Mouse (Mus musculus) CH12.LX (cell line): Measurements from ENCODE around the gene AC170998.1. TPM values are rescaled to one million over a fixed set of nuclear protein-coding genes. Genes with fewer than 3 reads are reported as not detected.

Source experiments
- DNase-seq: peaks from one replicate; pipeline ENCODE4 v3.0.0-alpha.2; 2013; ENCODE audit errors: extremely low read depth
- H3K27ac ChIP-seq: 2 replicates; pipeline ENCODE4 v1.5.1; 2012; ENCODE audit warnings: low read depth, mild to moderate bottlenecking, control low read depth, moderate library complexity; ENCODE audit not compliant: insufficient read depth
- H3K27me3 ChIP-seq: replicated peaks from 2 replicates; pipeline ENCODE3; 2012; ENCODE audit warnings: inconsistent platforms
- H3K36me3 ChIP-seq, 2 experiments: replicated peaks in 1 of 2; 2 replicates each; pipeline versions ENCODE3 to v1.6.1; 2012; ENCODE audit warnings: inconsistent platforms in 1 of 2, low read length in 1 of 2, mild to moderate bottlenecking in 1 of 2, mixed read lengths in 1 of 2, moderate library complexity in 1 of 2; ENCODE audit not compliant: control insufficient read depth in 1 of 2, insufficient read depth in 1 of 2
- H3K4me1 ChIP-seq, 2 experiments: 2 replicates each; pipeline ENCODE4 v1.6.1; 2012; ENCODE audit warnings: inconsistent platforms in 1 of 2, moderate library complexity in 1 of 2; ENCODE audit not compliant: insufficient read depth in 2 of 2, control insufficient read depth in 1 of 2
- H3K4me2 ChIP-seq: 2 replicates; pipeline ENCODE4 v1.6.1; 2012; ENCODE audit warnings: low read depth, mild to moderate bottlenecking, control low read depth; ENCODE audit not compliant: poor library complexity, insufficient read depth, severe bottlenecking
- H3K4me3 ChIP-seq, 3 experiments: fragments of 150-350 bp in 1 of 3; sonication (generic) in 1 of 3; replicated peaks in 1 of 3; 2 replicates each; pipeline versions ENCODE3 to v1.5.1; 2011 to 2012; ENCODE audit warnings: low read depth in 2 of 3, low read length in 2 of 3, mild to moderate bottlenecking in 2 of 3, moderate library complexity in 2 of 3, control low read depth in 1 of 3, improper control_type of control experiment in 1 of 3, inconsistent platforms in 1 of 3, mixed read lengths in 1 of 3; ENCODE audit not compliant: poor library complexity in 1 of 3
- H3K79me2 ChIP-seq: replicated peaks from 2 replicates; pipeline ENCODE4 v1.6.1; 2012; ENCODE audit warnings: mild to moderate bottlenecking, moderate library complexity; ENCODE audit not compliant: control insufficient read depth, poor library complexity, insufficient read depth, severe bottlenecking; ENCODE audit errors: extremely low read depth
- H3K9ac ChIP-seq: 2 replicates; pipeline ENCODE4 v1.6.1; 2012; ENCODE audit warnings: low read depth, mild to moderate bottlenecking, control low read depth, moderate library complexity; ENCODE audit not compliant: insufficient read depth
- H3K9me3 ChIP-seq: replicated peaks from 2 replicates; pipeline ENCODE3; 2012; ENCODE audit warnings: low read length, inconsistent platforms, mixed read lengths
- BHLHE40 ChIP-seq: IDR thresholded peaks from 2 replicates; pipeline ENCODE4 v1.6.1; 2011; ENCODE audit warnings: mild to moderate bottlenecking, low read depth, low read length, improper control_type of control experiment
- CTCF ChIP-seq, 2 experiments: IDR thresholded peaks in 1 of 2; conservative IDR thresholded peaks in 1 of 2; 2 replicates each; pipeline ENCODE4 v1.5.1; 2011 to 2012; ENCODE audit warnings: low read depth in 2 of 2, low read length in 2 of 2, improper control_type of control experiment in 1 of 2, inconsistent platforms in 1 of 2, mild to moderate bottlenecking in 1 of 2, moderate library complexity in 1 of 2
- ELF1 ChIP-seq: IDR thresholded peaks from 2 replicates; pipeline ENCODE4 v1.6.1; 2014; ENCODE audit warnings: low read depth, mild to moderate bottlenecking, inconsistent platforms, low read length, improper control_type of control experiment
- GABPA ChIP-seq: IDR thresholded peaks from 2 replicates; pipeline ENCODE4 v1.6.1; 2012; ENCODE audit warnings: low read depth, low read length, improper control_type of control experiment, inconsistent platforms; ENCODE audit not compliant: insufficient replicate concordance
- HCFC1 ChIP-seq: IDR thresholded peaks from 2 replicates; pipeline ENCODE4 v1.6.1; 2012; ENCODE audit warnings: low read depth, mild to moderate bottlenecking, inconsistent platforms, low read length, improper control_type of control experiment
- IRF4 ChIP-seq: IDR thresholded peaks from 2 replicates; pipeline ENCODE4 v1.6.1; 2014; ENCODE audit warnings: low read depth, mild to moderate bottlenecking, inconsistent platforms, low read length, improper control_type of control experiment
- JUND ChIP-seq: conservative IDR thresholded peaks from 2 replicates; pipeline ENCODE4 v1.6.1; 2011; ENCODE audit warnings: low read depth, low read length, improper control_type of control experiment
- MAFK ChIP-seq: IDR thresholded peaks from 2 replicates; pipeline ENCODE4 v1.6.1; 2011; ENCODE audit warnings: low read length, improper control_type of control experiment; ENCODE audit not compliant: insufficient replicate concordance
- MAX ChIP-seq: IDR thresholded peaks from 2 replicates; pipeline ENCODE4 v1.6.1; 2011; ENCODE audit warnings: low read length, improper control_type of control experiment
- MYC ChIP-seq: IDR thresholded peaks from 2 replicates; pipeline ENCODE4 v1.6.1; 2011; ENCODE audit warnings: low read depth, mild to moderate bottlenecking, improper control_type of control experiment, low read length
- NELFE ChIP-seq: IDR thresholded peaks from 2 replicates; pipeline ENCODE4 v1.6.1; 2011; ENCODE audit warnings: low read depth, low read length, improper control_type of control experiment
- PAX5 ChIP-seq: IDR thresholded peaks from 2 replicates; pipeline ENCODE4 v1.6.1; 2012; ENCODE audit warnings: low read length, inconsistent platforms, mixed read lengths
- POLR2A ChIP-seq: IDR thresholded peaks from 2 replicates; pipeline ENCODE4 v1.6.1; 2011; ENCODE audit warnings: low read depth, mild to moderate bottlenecking, improper control_type of control experiment, low read length
- POLR2AphosphoS2 ChIP-seq: IDR thresholded peaks from 2 replicates; pipeline ENCODE4 v1.6.1; 2011; ENCODE audit warnings: low read depth, low read length, improper control_type of control experiment
- SIN3A ChIP-seq: IDR thresholded peaks from 2 replicates; pipeline ENCODE4 v1.6.1; 2012; ENCODE audit warnings: low read length, improper control_type of control experiment, inconsistent platforms
- SMC3 ChIP-seq: IDR thresholded peaks from 2 replicates; pipeline ENCODE4 v1.6.1; 2011; ENCODE audit warnings: low read depth, low read length, improper control_type of control experiment
- TCF12 ChIP-seq: IDR thresholded peaks from 2 replicates; pipeline ENCODE4 v1.6.1; 2014; ENCODE audit warnings: low read depth, mild to moderate bottlenecking, inconsistent platforms, low read length, improper control_type of control experiment
- UBTF ChIP-seq: IDR thresholded peaks from 2 replicates; pipeline ENCODE4 v1.6.1; 2012; ENCODE audit warnings: low read depth, mild to moderate bottlenecking, inconsistent platforms, low read length, improper control_type of control experiment, moderate library complexity
- USF1 ChIP-seq: IDR thresholded peaks from 2 replicates; pipeline ENCODE4 v1.6.1; 2014; ENCODE audit warnings: low read depth, mild to moderate bottlenecking, inconsistent platforms, low read length, improper control_type of control experiment
- ZNF384 ChIP-seq: IDR thresholded peaks from 2 replicates; pipeline ENCODE4 v1.6.1; 2012; ENCODE audit warnings: low read depth, low read length, improper control_type of control experiment, inconsistent platforms
- dilution Hi-C: fragments of 300-500 bp; cut with MboI; formaldehyde crosslinking; loops from 2 replicates; pipeline ENCODE4 v1.14.3; 2020; ENCODE audit warnings: low sequenced_read_pairs; ENCODE audit not compliant: extremely low pct_unique_long_range_greater_than_20kb, extremely low pct_ligation_motif_present
- in situ Hi-C: fragments of 300-500 bp; cut with MboI; formaldehyde crosslinking; loops from 3 replicates; pipeline ENCODE4 v1.14.3; 2019; ENCODE audit warnings: low sequenced_read_pairs, low pct_ligation_motif_present, low pct_unique_long_range_greater_than_20kb, mixed read lengths
- polyA plus RNA-seq: library from polyadenylated mRNA; unstranded; fragments of >175 nt; gene quantifications from 2 replicates; pipeline ENCODE4 v1.2.1, GENCODE M21; 2012; ENCODE audit warnings: low read depth; ENCODE audit not compliant: insufficient read length
- total RNA-seq, 2 experiments: library from RNA; depleted of rRNA; stranded (reverse); fragments of 300-350 nt in 1 of 2; fragments of >200 nt in 1 of 2; gene quantifications; 2 replicates each; pipeline ENCODE4 v1.2.3; 2012 to 2014

The AC170998.1 gene
- total and polyA plus RNA-seq, 3 experiments, result 0.38 TPM; not detected in 2

- TF ChIP-seq MAFK (0 out of 2 replicates have a peak, but pooled peaks have one; percentile 53), GABPA (no peak), IRF4 (peak; percentile 99)
These were observed 27.6 kb upstream of the AC170998.1 start (continued) for GRCm38 (mm10) chr17:28698245-28698644.

GRCm38 (mm10) chr17:28698672-28699071, 27.2 kb upstream of the AC170998.1 start:
- in situ Hi-C loops, result loop anchor here (5.0 to 10.0 kb wide), 2 partner anchors 44 to 196 kb away; no protein-coding TSS in a partner anchor
- Histone ChIP-seq H3K9me3 (no peaks in the 10 kb centered on the region), H3K36me3 (peaks cover 0 to 41% of the 10 kb centered on the region in 2 experiments), H3K79me2 (peaks cover 28% of the 10 kb centered on the region), H3K4me2 (peak overlapping the region; percentile 77), H3K4me1 (peaks cover 25 to 79% of the 10 kb centered on the region in 2 experiments), H3K27ac (no peak overlapping the region), H3K4me3 (no peak overlapping the region), H3K9ac (0 out of 2 replicates have a peak overlapping the region, but pooled peaks have one; percentile 35), H3K27me3 (no peaks in the 10 kb centered on the region)
- no peak for TF ChIP-seq ZNF384
- no peak for DNase-seq
- dilution Hi-C loops, result no loop called here

DNA sequence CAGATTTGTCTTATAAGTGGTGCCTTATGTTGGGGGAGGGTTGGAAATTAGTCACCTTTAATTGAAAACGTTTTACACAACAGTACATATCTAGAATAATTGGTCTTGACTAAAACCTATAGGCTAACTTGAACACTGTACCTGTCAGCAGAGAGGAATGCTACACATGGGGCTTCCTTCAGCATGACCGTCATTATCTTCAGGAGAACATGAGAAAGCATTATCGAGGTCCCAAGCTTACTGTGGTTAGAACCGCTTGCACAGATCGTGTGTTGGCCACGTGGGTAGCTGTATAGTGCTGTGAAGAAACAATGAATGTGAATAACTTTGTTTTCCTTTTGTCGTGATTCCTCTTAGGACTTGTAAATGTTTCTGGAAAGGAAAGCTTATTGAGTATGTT, 26.1 kb upstream of the AC170998.1 start:
- H3K36me3 ChIP-seq, result peaks cover 0 to 35% of the 10 kb centered on the region in 2 experiments

More for the DNA sequence above, 26.1 kb upstream of the AC170998.1 start:
- Histone ChIP-seq H3K79me2 (peaks cover 28% of the 10 kb centered on the region), H3K4me3 (no peak overlapping the region), H3K27me3 (no peaks in the 10 kb centered on the region), H3K27ac (no peak overlapping the region), H3K4me2 (no peak overlapping the region), H3K9ac (no peak overlapping the region), H3K9me3 (no peaks in the 10 kb centered on the region), H3K4me1 (peaks cover 25 to 68% of the 10 kb centered on the region in 2 experiments)
- TF ChIP-seq BHLHE40 (no peak), SIN3A (no peak), POLR2A (no peak), HCFC1 (no peak), MAX (no peak), MAFK (no peak), POLR2AphosphoS2 (no peak), MYC (no peak), ZNF384 (no peak), SMC3 (no peak), JUND (no peak), ELF1 (no peak), UBTF (no peak), IRF4 (no peak), CTCF (conservative IDR thresholded peaks at IDR 0.05 in 1 of 2, IDR thresholded peaks at IDR 0.05 in 1 of 2; ENCODE audit: low read depth in 2 of 2, low read length in 2 of 2) (no peak), TCF12 (no peak), NELFE (no peak), PAX5 (no peak), USF1 (no peak)
- DNase-seq, result no peak
- dilution Hi-C loops (no loop called here), in situ Hi-C loops (loop anchor here (5.0 to 10.0 kb wide), 2 partner anchors 43 to 195 kb away; no protein-coding TSS in a partner anchor)
